Mouse (Mus musculus) urinary bladder, adult 2 months (tissue): ENCODE measurements around the gene Ttc28. TPM values are rescaled to one million over a fixed set of nuclear protein-coding genes. Genes with fewer than 3 reads are reported as not detected.

ENCODE experiments used
- DNase-seq: peaks from one replicate; pipeline ENCODE4 v3.0.0; 2022; ENCODE audit warnings: low spot score
- polyA plus RNA-seq: library from polyadenylated mRNA; depleted of rRNA; stranded (reverse); fragments of >200 nt; gene quantifications from 2 replicates; pipeline ENCODE4 v1.2.3, GENCODE M21; 2012

The Ttc28 gene
- polyA plus RNA-seq, 1 experiment, result 4.9 TPM

- DNase-seq, result no peak
These were observed 284.8 kb downstream of the Ttc28 start for GRCm38 (mm10) chr5:111164348-111164920.

GRCm38 (mm10) chr5:111170383-111170782 is 290.8 kb downstream of the Ttc28 start:
- DNase-seq, result no peak

- DNase-seq, result no peak
These were observed 295.8 kb downstream of the Ttc28 start for GRCm38 (mm10) chr5:111175410-111175809.

GRCm38 (mm10) chr5:111175842-111176241 is 296.2 kb downstream of the Ttc28 start:
- DNase-seq, result no peak

GRCm38 (mm10) chr5:111176441-111176840 is 296.8 kb downstream of the Ttc28 start:
- no peak for DNase-seq

GRCm38 (mm10) chr5:111178324-111179076 is 298.9 kb downstream of the Ttc28 start:
- no peak for DNase-seq

GRCm38 (mm10) chr5:111179651-111180050 is 300.0 kb downstream of the Ttc28 start:
- DNase-seq, result no peak

GRCm38 (mm10) chr5:111180091-111181053 is 300.8 kb downstream of the Ttc28 start:
- no peak for DNase-seq

GRCm38 (mm10) chr5:111181204-111181912 is 301.8 kb downstream of the Ttc28 start:
- no peak for DNase-seq

- DNase-seq, result no peak
These were observed 307.0 kb downstream of the Ttc28 start for GRCm38 (mm10) chr5:111186600-111186999.

GRCm38 (mm10) chr5:111191972-111192371 is 312.4 kb downstream of the Ttc28 start:
- DNase-seq, result no peak

GRCm38 (mm10) chr5:111194829-111195228 is 315.2 kb downstream of the Ttc28 start:
- no peak for DNase-seq

GRCm38 (mm10) chr5:111195488-111196485 is 316.2 kb downstream of the Ttc28 start:
- no peak for DNase-seq

GRCm38 (mm10) chr5:111197727-111198126 is 318.1 kb downstream of the Ttc28 start:
- no peak for DNase-seq

- DNase-seq, result no peak
These were observed 320.7 kb downstream of the Ttc28 start for GRCm38 (mm10) chr5:111200167-111200840.

GRCm38 (mm10) chr5:111200915-111201610 is 321.5 kb downstream of the Ttc28 start:
- DNase-seq, result no peak

GRCm38 (mm10) chr5:111204221-111204620 is 324.6 kb downstream of the Ttc28 start:
- DNase-seq, result no peak

- DNase-seq, result no peak
These were observed 325.5 kb downstream of the Ttc28 start for GRCm38 (mm10) chr5:111204976-111205586.

GRCm38 (mm10) chr5:111205817-111206216 is 326.2 kb downstream of the Ttc28 start:
- DNase-seq, result no peak
